Mouse (Mus musculus) forebrain, embryonic 11.5 days (tissue): ENCODE measurements around the gene Pfdn5. TPM values are rescaled to one million over a fixed set of nuclear protein-coding genes. Genes with fewer than 3 reads are reported as not detected.

ENCODE experiments used
- ATAC-seq: fragments of 200-750 bp; cut with Nextera tagmentation; replicated peaks from 2 replicates; pipeline ENCODE4 v1.8.0; 2017; ENCODE audit warnings: moderate TSS enrichment; ENCODE audit not compliant: low FRiP score
- DNase-seq: peaks from one replicate; pipeline ENCODE4 v3.0.0-alpha.2; 2017; ENCODE audit warnings: low spot score
- H3K27ac ChIP-seq: fragments of 300-500 bp; sonication (generic); 2 replicates; pipeline ENCODE4 v1.5.1; 2014; ENCODE audit warnings: low read depth, low read length
- H3K27me3 ChIP-seq: fragments of 300-500 bp; sonication (generic); 2 replicates; pipeline ENCODE4 v1.6.1; 2014; ENCODE audit warnings: mild to moderate bottlenecking, low read length, mixed read lengths; ENCODE audit not compliant: control insufficient read depth, insufficient read depth
- H3K36me3 ChIP-seq: fragments of 300-500 bp; sonication (generic); 2 replicates; pipeline ENCODE4 v1.6.1; 2014; ENCODE audit warnings: mild to moderate bottlenecking, low read length, moderate library complexity, mixed read lengths; ENCODE audit not compliant: control insufficient read depth, insufficient read depth
- H3K4me1 ChIP-seq: fragments of 300-500 bp; sonication (generic); replicated peaks from 2 replicates; pipeline ENCODE4 v1.6.1; 2014; ENCODE audit warnings: low read length, mixed read lengths; ENCODE audit not compliant: control insufficient read depth, insufficient read depth
- H3K4me2 ChIP-seq: fragments of 300-500 bp; sonication (generic); 2 replicates; pipeline ENCODE4 v1.6.1; 2014; ENCODE audit warnings: low read depth, mild to moderate bottlenecking, low read length, moderate library complexity, mixed read lengths; ENCODE audit not compliant: severe bottlenecking
- H3K4me3 ChIP-seq: fragments of 300-500 bp; sonication (generic); 2 replicates; pipeline ENCODE4 v1.5.1; 2014; ENCODE audit warnings: low read depth, low read length
- H3K9ac ChIP-seq: fragments of 300-500 bp; sonication (generic); 2 replicates; pipeline ENCODE4 v1.6.1; 2014; ENCODE audit warnings: low read length
- H3K9me3 ChIP-seq: fragments of 300-500 bp; sonication (generic); 2 replicates; pipeline ENCODE4 v1.6.1; 2016; ENCODE audit warnings: low read length, mixed read lengths; ENCODE audit not compliant: control insufficient read depth
- WGBS: fragments of 180-500 bp; shearing (Covaris S2); extraction: QIAGEN DNeasy Blood & Tissue Kit; methylation state at CpG from one replicate; pipeline ENCODE4 v1.1.7; 2014; 5-methylcytosine and 5-hydroxymethylcytosine counted together
- polyA plus RNA-seq: library from polyadenylated mRNA; unstranded; fragments of >200 nt; fragmentation: Nextera tagmentation; extraction: Ambion mirVana; gene quantifications from 2 replicates; pipeline ENCODE4 v1.2.1, GENCODE M21; 2014

Pfdn5 gene
- polyA plus RNA-seq, 1 experiment from 2014 or later = 374 TPM

- no peak for DNase-seq
- Histone ChIP-seq H3K4me3 (no peak overlapping the region), H3K9ac (no peak overlapping the region)
These were observed 44.1 kb downstream of the Pfdn5 start for GRCm38 (mm10) chr15:102369972-102370371.

GRCm38 (mm10) chr15:102370727-102371126 lies 44.8 kb downstream of the Pfdn5 start:
- H3K27me3 ChIP-seq = peaks cover 8% of the 10 kb centered on the region; the same call in 1 of the 2 replicates
- H3K27ac ChIP-seq = no peak overlapping the region
- H3K36me3 ChIP-seq = no peaks in the 10 kb centered on the region
- DNase-seq (peak; percentile 66), ATAC-seq (no peak)
- no peaks in the 10 kb centered on the region for H3K9me3 ChIP-seq
- peaks cover 11% of the 10 kb centered on the region; the same call in 1 of the 2 replicates for H3K4me1 ChIP-seq
- 13% methylated on average over 10 of the region's 10 CpGs for WGBS
- no peak overlapping the region for H3K4me3 ChIP-seq
- no peak overlapping the region for H3K4me2 ChIP-seq
- no peak overlapping the region; the same call in 1 of the 2 replicates for H3K9ac ChIP-seq

More at GRCm38 (mm10) chr15:102369972-102370371, 44.1 kb downstream of the Pfdn5 start:
- no peak overlapping the region for H3K27ac ChIP-seq
- peaks cover 11% of the 10 kb centered on the region; the same call in 1 of the 2 replicates for H3K4me1 ChIP-seq
- no peaks in the 10 kb centered on the region for H3K36me3 ChIP-seq
- no peaks in the 10 kb centered on the region for H3K9me3 ChIP-seq
- ATAC-seq = no peak
- 9% methylated on average over 13 of the region's 13 CpGs for WGBS
- H3K4me2 ChIP-seq = no peak overlapping the region
- H3K27me3 ChIP-seq = peaks cover 8% of the 10 kb centered on the region; the same call in 1 of the 2 replicates

DNA sequence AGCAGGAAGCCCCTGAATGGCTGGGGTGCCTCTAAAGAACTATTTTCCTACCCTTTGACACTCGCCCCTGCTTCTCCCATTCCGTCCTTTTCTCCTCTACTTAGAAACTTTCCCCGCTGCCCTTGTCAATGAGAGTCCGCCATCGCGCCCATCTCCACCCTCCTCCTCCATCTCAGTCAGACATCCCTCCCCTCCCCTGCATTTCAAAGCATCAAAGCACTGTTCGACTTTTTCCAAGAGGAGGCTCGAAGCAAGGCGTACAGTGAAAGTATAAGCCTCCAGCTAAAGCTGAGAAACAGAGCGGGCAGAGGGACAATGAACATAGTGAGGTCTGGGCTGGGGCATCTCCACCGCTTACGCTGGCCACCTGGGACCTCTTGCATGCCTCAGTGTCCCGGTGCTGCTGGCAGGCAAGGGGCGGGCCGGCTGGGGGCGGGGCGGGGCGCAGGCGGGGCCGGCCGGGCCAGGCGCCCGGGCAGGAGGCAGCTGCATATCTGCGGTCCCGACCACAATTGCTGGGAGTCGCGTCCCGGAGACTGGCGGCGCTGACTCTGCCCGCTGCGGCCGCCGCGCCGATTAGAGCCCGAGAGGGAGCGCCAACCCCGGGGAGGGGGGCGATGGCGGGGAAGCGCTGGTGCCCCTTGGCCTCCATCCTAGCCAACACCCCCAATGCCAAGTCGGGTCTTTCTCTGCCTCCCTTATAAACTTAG lies 50.7 kb downstream of the Pfdn5 start:
- ATAC-seq = peak; percentile 84
- Histone ChIP-seq H3K36me3 (no peaks in the 10 kb centered on the region), H3K9me3 (no peaks in the 10 kb centered on the region), H3K4me1 (peaks cover 7% of the 10 kb centered on the region), H3K27ac (no peak overlapping the region), H3K4me2 (peak overlapping the region; percentile 95), H3K27me3 (no peaks in the 10 kb centered on the region), H3K4me3 (peak overlapping the region; percentile 46), H3K9ac (peak overlapping the region; percentile 68)
- peak; percentile 87 for DNase-seq
- WGBS = under 1% methylated on average over 42 of the region's 43 CpGs

DNA sequence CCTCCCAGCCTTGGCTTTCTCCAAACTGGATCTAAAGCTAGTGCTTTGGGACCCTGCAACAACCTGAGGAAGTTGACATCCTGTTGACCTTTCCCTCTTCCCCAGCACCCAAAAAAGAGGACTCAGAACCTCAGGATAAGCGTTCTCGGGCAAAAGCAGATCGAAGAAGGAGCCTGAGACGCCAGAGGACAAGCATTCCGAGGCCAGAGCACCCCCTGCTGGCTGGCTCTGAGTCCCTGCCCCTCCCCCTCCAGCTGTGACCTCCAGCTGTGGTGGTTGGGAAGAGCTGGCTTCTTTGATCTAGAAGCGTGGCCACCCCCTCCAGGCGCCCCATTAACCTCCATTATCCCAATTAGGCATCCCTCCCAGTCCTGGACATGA lies 51.2 kb downstream of the Pfdn5 start:
- peak overlapping the region; percentile 68 for H3K9ac ChIP-seq
- peak; percentile 89 for DNase-seq
- H3K4me3 ChIP-seq = peak overlapping the region; percentile 46
- H3K27me3 ChIP-seq = no peaks in the 10 kb centered on the region
- peak; percentile 69 for ATAC-seq
- 2% methylated on average over 7 of the region's 7 CpGs for WGBS
- H3K9me3 ChIP-seq = no peaks in the 10 kb centered on the region
- H3K4me1 ChIP-seq = peaks cover 7% of the 10 kb centered on the region
- H3K36me3 ChIP-seq = no peaks in the 10 kb centered on the region
- H3K27ac ChIP-seq = no peak overlapping the region
- H3K4me2 ChIP-seq = peak overlapping the region; percentile 95

DNA sequence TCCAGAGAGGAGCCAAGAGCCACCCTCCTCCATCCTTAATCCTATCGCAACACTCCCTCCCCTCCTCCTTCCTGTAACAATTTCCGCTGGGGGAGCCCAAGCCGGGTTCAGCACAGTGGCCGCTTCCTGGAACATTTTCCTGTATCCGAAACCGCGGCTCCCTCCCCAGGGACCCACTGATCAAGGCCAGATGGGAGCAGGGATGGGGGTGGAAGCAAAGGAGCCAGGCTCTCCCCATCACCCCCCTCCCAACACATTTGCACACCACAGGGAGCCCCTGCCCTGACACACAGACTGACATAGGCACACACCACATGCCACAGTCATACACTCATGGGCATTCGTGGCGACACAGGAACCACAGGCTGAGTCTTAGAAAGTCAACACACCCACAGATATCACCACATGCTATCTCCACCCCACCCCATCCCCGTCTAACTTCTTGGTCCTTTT lies 51.9 kb downstream of the Pfdn5 start:
- no peak overlapping the region for H3K27ac ChIP-seq
- ATAC-seq = no peak

More for the DNA sequence above, 51.9 kb downstream of the Pfdn5 start:
- DNase-seq = peak; percentile 63
- H3K27me3 ChIP-seq = no peaks in the 10 kb centered on the region
- H3K4me1 ChIP-seq = peaks cover 7% of the 10 kb centered on the region
- H3K4me3 ChIP-seq = no peak overlapping the region
- H3K9me3 ChIP-seq = no peaks in the 10 kb centered on the region
- WGBS = 11% methylated on average over 10 of the region's 10 CpGs
- 0 out of 2 replicates have a peak overlapping the region, but pooled peaks have one; percentile 5 for H3K4me2 ChIP-seq
- no peak overlapping the region for H3K9ac ChIP-seq
- no peaks in the 10 kb centered on the region for H3K36me3 ChIP-seq

Other genes starting within 250 kb of the Pfdn5 start
- 8.8 and 10.5 TPM in 2 replicates for gene Tns2, start 225.7 kb upstream of the Pfdn5 start, polyA plus RNA-seq
- 12.0 and 12.1 TPM in 2 replicates for gene Spryd3, start 189.9 kb upstream of the Pfdn5 start, polyA plus RNA-seq
- 0.33 TPM in 1 of 2 replicates, not detected in the other for gene Igfbp6, start 181.8 kb upstream of the Pfdn5 start, polyA plus RNA-seq
- not detected in 2 replicates for gene Soat2, start 175.6 kb upstream of the Pfdn5 start, polyA plus RNA-seq
- 79.8 and 80.7 TPM in 2 replicates for gene Zfp740, start 122.9 kb upstream of the Pfdn5 start, polyA plus RNA-seq
- 38.2 and 39.2 TPM in 2 replicates for gene Csad, start 121.4 kb upstream of the Pfdn5 start, polyA plus RNA-seq
- gene Itgb7, start 94.2 kb upstream of the Pfdn5 start, polyA plus RNA-seq = 0.76 and 1.1 TPM in 2 replicates
- 19.3 and 19.7 TPM in 2 replicates for gene Rarg, start 68.6 kb upstream of the Pfdn5 start, polyA plus RNA-seq
- gene Gm9918, start 55.6 kb upstream of the Pfdn5 start, polyA plus RNA-seq = 0.21 and 0.48 TPM in 2 replicates
- gene Mfsd5, start 46.7 kb upstream of the Pfdn5 start, polyA plus RNA-seq = 55.6 and 64.7 TPM in 2 replicates
- 58.3 and 60.3 TPM in 2 replicates for gene Espl1, start 29.9 kb upstream of the Pfdn5 start, polyA plus RNA-seq
- 113 and 124 TPM in 2 replicates for gene Myg1, start 5.6 kb downstream of the Pfdn5 start, polyA plus RNA-seq
- 103 and 114 TPM in 2 replicates for gene Aaas, start 24.7 kb downstream of the Pfdn5 start, polyA plus RNA-seq
- 0.20 and 0.52 TPM in 2 replicates for gene Sp7, start 41.1 kb downstream of the Pfdn5 start, polyA plus RNA-seq
- gene Sp1, start 80.0 kb downstream of the Pfdn5 start, polyA plus RNA-seq = 12.2 and 12.5 TPM in 2 replicates
- gene Amhr2, start 119.3 kb downstream of the Pfdn5 start, polyA plus RNA-seq = 1.0 TPM in 1 of 2 replicates, not detected in the other
- gene Prr13, start 132.9 kb downstream of the Pfdn5 start, polyA plus RNA-seq = 87.9 and 97.2 TPM in 2 replicates
- 236 and 247 TPM in 2 replicates for gene Pcbp2, start 144.4 kb downstream of the Pfdn5 start, polyA plus RNA-seq
- 15.6 TPM in 1 of 2 replicates, not detected in the other for gene Gm10337, start 177.6 kb downstream of the Pfdn5 start, polyA plus RNA-seq
- 25.4 and 28.4 TPM in 2 replicates for gene Map3k12, start 190.9 kb downstream of the Pfdn5 start, polyA plus RNA-seq
- gene Tarbp2, start 192.1 kb downstream of the Pfdn5 start, polyA plus RNA-seq = 98.9 and 109 TPM in 2 replicates
- 0.80 and 2.1 TPM in 2 replicates for gene Npff, start 198.8 kb downstream of the Pfdn5 start, polyA plus RNA-seq